Mouse (Mus musculus) stomach, postnatal 0 days (tissue): Measurements from ENCODE around the gene Tmem210.

Experiments used
- CTCF ChIP-seq: IDR thresholded peaks from 2 replicates; pipeline ENCODE4 v1.5.1; 2016; ENCODE audit warnings: antibody characterized with exemption, low read depth, mild to moderate bottlenecking, moderate library complexity
- EP300 ChIP-seq: optimal IDR thresholded peaks from 2 replicates; pipeline ENCODE3; 2016; ENCODE audit warnings: antibody characterized with exemption

DNA sequence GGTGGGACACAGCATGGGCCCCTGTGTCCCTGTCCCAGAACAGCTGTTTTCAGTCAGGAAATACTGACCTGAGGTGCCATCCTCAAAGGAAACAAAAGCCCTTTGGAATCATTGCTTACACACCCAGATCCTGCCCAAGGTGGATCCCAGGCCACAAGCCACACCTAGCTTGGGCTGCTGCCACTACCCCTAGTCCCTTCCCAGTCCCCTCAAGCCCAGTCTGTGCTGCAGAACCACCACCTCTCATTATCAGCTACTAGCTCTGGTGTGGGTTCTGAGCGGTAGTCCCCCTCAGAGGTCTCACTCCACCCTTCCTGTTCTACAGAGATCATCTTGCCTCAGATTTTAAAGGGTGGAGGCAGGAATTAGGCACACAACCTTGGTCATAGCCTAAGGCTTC, 1.6 kb upstream of the Tmem210 start:
- TF ChIP-seq EP300 = no peak
- TF ChIP-seq CTCF = no peak
